Mouse (Mus musculus) forebrain, embryonic 14.5 days (tissue): Measurements from ENCODE around the gene Usp8. TPM values are rescaled to one million over a fixed set of nuclear protein-coding genes. Genes with fewer than 3 reads are reported as not detected.

Source experiments
- ATAC-seq: fragments of 200-750 bp; cut with Nextera tagmentation; 2 replicates; pipeline ENCODE4 v1.8.0; 2017; ENCODE audit warnings: mild to moderate bottlenecking, moderate library complexity
- DNase-seq: peaks from one replicate; pipeline ENCODE4 v3.0.0-alpha.2; 2015; ENCODE audit warnings: low spot score
- H3K27ac ChIP-seq: fragments of 300-500 bp; sonication (generic); 2 replicates; pipeline ENCODE4 v1.5.1; 2014; ENCODE audit warnings: low read depth, mild to moderate bottlenecking, control low read depth, low read length, moderate library complexity
- H3K27me3 ChIP-seq: fragments of 300-500 bp; sonication (generic); replicated peaks from 2 replicates; pipeline ENCODE4 v1.6.1; 2014; ENCODE audit warnings: low read length, control low read depth, mixed read lengths; ENCODE audit not compliant: control insufficient read depth, insufficient read depth
- H3K36me3 ChIP-seq: fragments of 300-500 bp; sonication (generic); 2 replicates; pipeline ENCODE4 v1.6.1; 2014; ENCODE audit warnings: low read length, control low read depth; ENCODE audit not compliant: control insufficient read depth, insufficient read depth
- H3K4me1 ChIP-seq: fragments of 300-500 bp; sonication (generic); 2 replicates; pipeline ENCODE4 v1.6.1; 2014; ENCODE audit warnings: antibody characterized with exemption, low read length, control low read depth; ENCODE audit not compliant: control insufficient read depth, insufficient read depth
- H3K4me2 ChIP-seq: fragments of 300-500 bp; sonication (generic); 2 replicates; pipeline ENCODE4 v1.6.1; 2014; ENCODE audit warnings: mild to moderate bottlenecking, control low read depth, low read length
- H3K4me3 ChIP-seq: fragments of 300-500 bp; sonication (generic); 2 replicates; pipeline ENCODE4 v1.5.1; 2014; ENCODE audit warnings: low read depth, low read length, control low read depth
- H3K9ac ChIP-seq: fragments of 300-500 bp; sonication (generic); 2 replicates; pipeline ENCODE4 v1.6.1; 2014; ENCODE audit warnings: mild to moderate bottlenecking, low read length, control low read depth, moderate library complexity
- H3K9me3 ChIP-seq: fragments of 300-500 bp; sonication (generic); replicated peaks from 2 replicates; pipeline ENCODE4 v1.6.1; 2016; ENCODE audit warnings: low read length, control low read depth, mixed read lengths; ENCODE audit not compliant: control insufficient read depth
- WGBS: fragments of 180-500 bp; shearing (Covaris S2); extraction: QIAGEN DNeasy Blood & Tissue Kit; methylation state at CpG from one replicate; pipeline ENCODE4 v1.1.7; 2014; 5-methylcytosine and 5-hydroxymethylcytosine counted together
- polyA plus RNA-seq: library from polyadenylated mRNA; unstranded; fragments of >200 nt; fragmentation: Nextera tagmentation; extraction: Ambion mirVana; gene quantifications from 2 replicates; pipeline ENCODE4 v1.2.1, GENCODE M21; 2014

The Usp8 gene
- polyA plus RNA-seq, 1 experiment from 2014 or later: 28.8 TPM

DNA sequence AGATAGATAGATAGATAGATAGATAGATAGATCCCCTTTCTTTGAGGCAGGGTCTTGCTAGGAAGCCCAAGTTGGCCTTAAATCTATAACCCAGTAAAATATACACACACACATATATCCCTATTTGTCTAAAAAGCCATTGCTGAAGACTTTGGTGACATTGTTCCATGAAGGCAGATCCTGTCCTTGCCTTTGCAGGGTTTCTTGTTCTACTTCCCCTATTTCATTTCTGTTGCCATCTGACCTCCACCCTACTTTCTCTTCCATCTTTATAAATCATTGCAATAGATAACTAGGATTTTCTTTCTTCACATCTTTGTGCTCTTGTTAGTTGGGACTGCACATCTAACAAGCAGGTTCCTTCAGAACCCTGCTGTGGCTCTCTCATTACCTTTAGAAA lies 5.8 kb downstream of the Usp8 start:
- H3K4me1 ChIP-seq: peaks cover 1% of the 10 kb centered on the region; the same call in 1 of the 2 replicates
- no peak overlapping the region for H3K4me3 ChIP-seq
- no peak for DNase-seq
- H3K27ac ChIP-seq: no peak overlapping the region
- no peaks in the 10 kb centered on the region for H3K27me3 ChIP-seq
- no peak overlapping the region for H3K4me2 ChIP-seq
- no peak for ATAC-seq
- no peaks in the 10 kb centered on the region for H3K9me3 ChIP-seq
- H3K9ac ChIP-seq: no peak overlapping the region
- H3K36me3 ChIP-seq: no peaks in the 10 kb centered on the region

DNA sequence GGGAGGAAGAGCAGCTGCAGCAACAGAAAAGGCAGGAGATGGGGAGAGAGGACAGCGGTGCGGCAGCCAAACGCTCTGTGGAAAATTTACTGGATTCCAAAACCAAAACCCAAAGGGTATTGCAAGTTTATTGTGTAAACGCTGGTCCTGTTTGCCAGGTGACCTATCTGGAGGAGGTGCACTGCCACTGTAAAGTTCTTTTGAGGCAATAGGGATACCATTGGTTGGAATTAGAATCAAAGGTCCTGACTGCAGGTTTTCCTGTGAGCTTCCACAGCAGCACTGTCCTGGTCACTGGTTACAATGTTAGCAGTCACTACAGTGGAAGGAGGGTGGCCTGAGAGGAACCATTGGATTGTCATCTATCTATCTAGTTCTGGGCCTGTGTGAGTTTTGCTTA lies 22.1 kb downstream of the Usp8 start:
- ATAC-seq (no peak), DNase-seq (no peak)
- Histone ChIP-seq H3K9ac (no peak overlapping the region), H3K4me3 (no peak overlapping the region), H3K27ac (no peak overlapping the region), H3K4me1 (no peaks in the 10 kb centered on the region), H3K9me3 (no peaks in the 10 kb centered on the region), H3K36me3 (peaks cover 61% of the 10 kb centered on the region), H3K27me3 (no peaks in the 10 kb centered on the region), H3K4me2 (no peak overlapping the region)
- WGBS: 95% methylated on average over 4 of the region's 4 CpGs

DNA sequence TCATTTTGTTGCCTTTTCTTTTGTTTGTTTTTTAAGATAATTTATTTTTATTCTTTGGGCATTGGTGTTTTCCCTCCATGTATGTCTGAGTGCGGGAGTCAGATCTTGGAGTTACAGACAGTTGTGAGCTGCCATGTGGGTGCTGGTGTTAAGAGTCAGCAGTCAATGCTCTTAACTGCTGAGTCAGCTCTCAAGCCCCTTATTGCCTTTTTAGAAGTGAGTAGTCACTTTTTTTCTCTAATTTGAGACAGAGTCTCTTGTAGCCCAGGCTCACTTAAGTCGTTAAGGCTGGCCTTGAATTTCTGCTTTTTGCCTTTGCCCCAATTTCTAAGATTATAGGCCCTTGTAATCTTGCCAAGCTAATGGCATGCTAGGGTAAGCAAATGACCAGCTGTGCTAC lies 23.4 kb downstream of the Usp8 start:
- no peaks in the 10 kb centered on the region for H3K27me3 ChIP-seq
- DNase-seq (no peak), ATAC-seq (no peak)
- H3K36me3 ChIP-seq: peaks cover 66% of the 10 kb centered on the region
- no peaks in the 10 kb centered on the region for H3K9me3 ChIP-seq
- no peak overlapping the region for H3K27ac ChIP-seq
- no peak overlapping the region for H3K4me3 ChIP-seq
- H3K4me1 ChIP-seq: no peaks in the 10 kb centered on the region
- no peak overlapping the region for H3K4me2 ChIP-seq
- no peak overlapping the region for H3K9ac ChIP-seq
- 95% methylated on average over 2 of the region's 2 CpGs for WGBS

DNA sequence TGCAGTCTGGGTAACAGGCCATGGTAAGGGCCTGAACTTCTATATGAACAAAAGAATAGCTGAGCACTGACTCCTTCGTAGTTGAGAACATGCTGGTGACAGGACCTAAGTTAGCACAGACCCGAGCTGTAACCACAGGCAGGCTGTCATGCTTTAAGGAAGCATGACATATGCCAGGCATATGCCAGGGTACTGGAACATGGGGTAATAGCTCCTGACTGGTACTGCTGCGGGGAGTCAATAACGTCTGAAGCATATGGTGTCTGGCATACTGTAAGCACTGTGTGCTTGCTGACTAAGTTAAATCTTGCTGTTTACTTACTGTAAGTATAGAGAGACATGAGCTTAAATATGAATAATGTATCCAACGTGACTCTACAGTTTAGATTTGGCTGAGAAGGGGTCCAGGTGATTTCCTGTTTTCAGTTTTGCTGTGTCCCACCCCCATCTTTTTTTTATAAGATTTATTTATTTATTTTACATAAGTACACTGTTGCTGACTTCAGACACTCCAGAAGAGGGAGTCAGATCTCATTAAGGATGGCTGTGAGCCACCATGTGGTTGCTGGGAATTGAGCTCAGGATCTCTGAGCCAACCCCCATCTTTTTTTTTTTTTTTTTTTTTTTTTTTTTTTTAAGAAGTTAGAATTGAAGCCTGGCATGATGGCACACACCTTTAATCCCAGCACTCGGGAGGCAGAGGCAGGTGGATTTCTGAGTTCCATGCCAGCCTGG lies 28.4 kb downstream of the Usp8 start:
- 76% methylated on average over 6 of the region's 6 CpGs for WGBS
- H3K27ac ChIP-seq: no peak overlapping the region
- no peaks in the 10 kb centered on the region for H3K9me3 ChIP-seq
- H3K36me3 ChIP-seq: peaks cover 65% of the 10 kb centered on the region
- no peaks in the 10 kb centered on the region for H3K4me1 ChIP-seq
- H3K9ac ChIP-seq: no peak overlapping the region
- H3K4me2 ChIP-seq: no peak overlapping the region
- peak; percentile 74 for DNase-seq
- no peak overlapping the region for H3K4me3 ChIP-seq
- H3K27me3 ChIP-seq: no peaks in the 10 kb centered on the region
- peak; percentile 97 for ATAC-seq

DNA sequence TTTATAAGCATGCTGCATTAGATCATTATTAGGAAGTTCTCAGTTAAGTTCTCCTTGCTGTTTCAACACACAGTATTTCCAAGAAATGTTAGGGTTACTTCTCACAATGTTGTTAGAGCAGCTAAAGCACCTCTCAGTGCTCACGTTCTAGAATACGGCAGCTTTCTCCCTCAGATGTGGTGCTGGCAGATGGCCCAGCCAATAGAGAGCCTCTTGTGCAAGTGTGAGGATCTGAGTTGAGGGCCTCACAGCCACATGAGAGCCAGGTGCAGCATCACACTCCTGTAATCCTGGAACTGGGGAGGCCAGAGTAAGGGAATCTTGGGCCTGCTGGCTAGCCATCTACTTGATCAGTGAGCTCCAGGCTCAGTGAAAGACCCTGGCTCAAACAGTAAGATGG lies 33.2 kb downstream of the Usp8 start:
- H3K36me3 ChIP-seq: peaks cover 67% of the 10 kb centered on the region
- H3K9ac ChIP-seq: no peak overlapping the region
- ATAC-seq (no peak), DNase-seq (peak; percentile 3)
- no peaks in the 10 kb centered on the region for H3K4me1 ChIP-seq
- H3K4me2 ChIP-seq: no peak overlapping the region
- H3K9me3 ChIP-seq: no peaks in the 10 kb centered on the region
- H3K4me3 ChIP-seq: no peak overlapping the region
- no peaks in the 10 kb centered on the region for H3K27me3 ChIP-seq
- 62% methylated on average over 2 of the region's 2 CpGs for WGBS
- H3K27ac ChIP-seq: no peak overlapping the region

DNA sequence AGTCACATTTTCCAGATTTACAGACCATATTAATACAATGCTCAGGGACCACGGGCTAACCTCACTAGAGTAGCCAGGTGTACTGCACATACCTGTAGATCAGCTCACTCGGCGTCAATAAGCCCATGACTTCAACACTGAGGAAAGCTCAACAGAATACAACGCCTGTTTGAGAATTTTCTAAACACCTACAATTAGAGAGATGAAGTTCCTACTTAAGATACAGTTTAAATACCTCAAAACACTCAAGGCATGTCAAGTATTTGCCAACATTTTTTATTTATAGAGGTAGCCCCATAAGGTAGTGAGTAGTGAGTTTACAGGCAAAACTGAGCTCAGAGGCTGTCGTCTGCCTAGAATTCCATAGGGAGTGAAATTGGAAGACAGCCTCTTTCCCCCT lies 36.3 kb downstream of the Usp8 start:
- H3K36me3 ChIP-seq: peaks cover 72% of the 10 kb centered on the region
- ATAC-seq (no peak), DNase-seq (no peak)
- H3K9ac ChIP-seq: no peak overlapping the region
- H3K27me3 ChIP-seq: no peaks in the 10 kb centered on the region
- H3K4me3 ChIP-seq: no peak overlapping the region
- 94% methylated on average over 5 of the region's 5 CpGs for WGBS
- no peaks in the 10 kb centered on the region for H3K9me3 ChIP-seq
- H3K4me2 ChIP-seq: no peak overlapping the region
- no peak overlapping the region for H3K27ac ChIP-seq
- no peaks in the 10 kb centered on the region for H3K4me1 ChIP-seq

DNA sequence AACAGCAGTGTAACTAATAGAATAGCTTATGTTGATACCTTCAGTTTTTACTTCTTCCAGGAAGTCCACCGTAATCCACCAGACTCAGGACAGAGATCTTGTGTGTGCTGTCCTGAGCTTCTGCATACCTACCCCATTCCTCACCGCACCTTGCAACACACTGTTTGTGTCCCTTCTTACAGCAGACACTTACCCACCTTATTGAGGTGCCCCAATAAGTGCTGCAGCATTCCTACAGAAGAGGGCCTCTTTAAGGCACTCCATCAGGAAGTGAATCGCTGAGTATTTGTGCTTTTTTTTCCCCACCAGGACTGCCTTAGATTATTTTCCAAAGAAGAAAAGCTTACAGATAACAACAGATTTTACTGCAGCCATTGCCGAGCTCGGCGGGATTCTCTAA lies 48.5 kb downstream of the Usp8 start:
- no peak overlapping the region for H3K4me2 ChIP-seq
- ATAC-seq: no peak
- WGBS: 95% methylated on average over 6 of the region's 6 CpGs

DNA sequence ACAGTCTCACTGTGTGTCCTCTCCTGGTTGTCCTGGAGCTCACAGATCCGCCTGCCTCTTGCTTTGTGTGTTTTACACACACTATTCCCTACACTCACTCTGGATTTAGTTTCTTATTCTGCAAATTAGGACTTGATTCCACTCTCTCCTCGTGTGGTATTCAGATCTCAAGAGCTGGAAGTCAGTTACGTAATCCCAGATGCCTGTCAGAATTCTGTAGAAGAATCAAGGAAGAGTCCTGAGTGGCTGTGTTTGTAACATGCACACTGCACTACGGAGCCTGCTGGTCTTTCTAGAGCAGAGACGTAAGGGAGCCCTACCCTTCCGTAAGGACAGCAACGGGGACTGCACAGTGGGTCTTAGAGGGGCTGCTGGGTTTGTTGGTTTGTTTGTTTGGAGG lies 52.2 kb downstream of the Usp8 start:
- DNase-seq: no peak

More for the DNA sequence above, 48.5 kb downstream of the Usp8 start:
- Histone ChIP-seq H3K4me3 (no peak overlapping the region), H3K27ac (no peak overlapping the region), H3K9ac (no peak overlapping the region), H3K36me3 (peaks cover 94% of the 10 kb centered on the region), H3K27me3 (no peaks in the 10 kb centered on the region), H3K9me3 (no peaks in the 10 kb centered on the region), H3K4me1 (no peaks in the 10 kb centered on the region)
- DNase-seq: no peak

DNA sequence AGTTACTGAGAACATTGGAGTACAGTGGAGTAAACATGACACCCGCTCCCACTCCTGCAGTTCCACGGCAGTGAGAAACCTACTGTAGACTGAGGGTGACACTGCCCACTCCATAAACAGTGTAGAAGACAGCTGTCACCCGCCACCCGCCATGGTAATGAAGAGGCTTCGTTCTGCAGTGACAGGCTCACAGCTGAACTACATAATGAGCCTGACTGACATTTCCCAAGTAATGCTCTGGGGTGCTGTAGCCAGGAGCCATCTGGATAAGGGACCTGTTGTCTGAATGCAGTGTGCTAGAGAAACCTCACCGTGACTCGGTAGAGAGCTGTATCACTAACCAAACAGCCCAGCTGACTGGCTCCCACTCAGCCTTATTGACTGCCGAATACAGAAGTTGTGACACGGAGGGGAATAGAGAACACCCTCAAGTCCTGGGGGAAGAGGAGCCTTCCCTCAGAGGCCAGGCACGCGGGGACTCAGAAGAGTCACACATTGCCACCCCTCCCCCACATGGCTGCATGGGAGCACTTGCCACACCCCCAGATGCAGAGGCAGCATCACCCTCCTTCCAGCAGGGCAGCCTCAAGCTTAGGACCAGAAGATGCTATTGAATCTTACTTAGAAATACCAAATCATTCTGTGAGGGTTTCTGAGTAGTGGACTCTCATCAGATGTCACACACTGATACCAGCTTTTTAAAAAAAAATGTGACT lies 58.9 kb downstream of the Usp8 start:
- WGBS: 45% methylated on average over 11 of the region's 11 CpGs
- no peak overlapping the region for H3K4me2 ChIP-seq
- ATAC-seq (peak; percentile 90), DNase-seq (peak; percentile 62)
- no peak overlapping the region for H3K27ac ChIP-seq
- H3K9ac ChIP-seq: no peak overlapping the region
- H3K9me3 ChIP-seq: no peaks in the 10 kb centered on the region
- peaks cover 20% of the 10 kb centered on the region for H3K36me3 ChIP-seq
- no peaks in the 10 kb centered on the region for H3K27me3 ChIP-seq
- no peaks in the 10 kb centered on the region for H3K4me1 ChIP-seq
- H3K4me3 ChIP-seq: no peak overlapping the region

More for the DNA sequence above, 52.2 kb downstream of the Usp8 start:
- no peak overlapping the region for H3K4me2 ChIP-seq
- no peaks in the 10 kb centered on the region for H3K4me1 ChIP-seq
- ATAC-seq: no peak
- WGBS: 89% methylated on average over 7 of the region's 7 CpGs
- H3K4me3 ChIP-seq: no peak overlapping the region
- H3K36me3 ChIP-seq: peaks cover 82% of the 10 kb centered on the region
- H3K27ac ChIP-seq: no peak overlapping the region
- no peaks in the 10 kb centered on the region for H3K27me3 ChIP-seq
- H3K9ac ChIP-seq: no peak overlapping the region
- no peaks in the 10 kb centered on the region for H3K9me3 ChIP-seq
